Mouse (Mus musculus) adrenal gland (tissue): ENCODE measurements around the gene 3110009E18Rik.

Source experiments
- intact Hi-C: fragments of 180-260 bp; cut with DNase I; formaldehyde crosslinking; loops from one replicate; pipeline ENCODE4 v1.15.1; 2025

3110009E18Rik gene

DNA sequence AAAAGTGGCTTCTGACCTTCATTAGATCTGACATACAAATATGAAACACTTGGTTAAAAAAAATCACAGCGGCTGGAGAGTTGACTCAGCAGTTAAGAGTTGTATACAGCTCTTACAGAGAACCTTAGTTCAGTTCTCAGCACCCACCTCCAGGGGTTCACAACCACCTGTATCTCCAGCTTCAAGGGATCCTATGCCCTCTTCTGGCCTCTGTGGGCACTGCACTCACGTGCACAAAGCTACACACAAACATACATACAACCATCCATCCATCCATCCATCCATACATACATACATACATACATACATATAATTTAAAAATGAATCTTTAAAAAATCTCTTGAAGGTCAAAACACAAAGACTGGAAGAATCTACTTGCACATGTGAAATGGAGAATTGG lies 69.3 kb downstream of the 3110009E18Rik start:
- intact Hi-C loops, result loop anchor here (10.0 kb wide), 2 partner anchors 145 to 355 kb away; no protein-coding TSS in a partner anchor

DNA sequence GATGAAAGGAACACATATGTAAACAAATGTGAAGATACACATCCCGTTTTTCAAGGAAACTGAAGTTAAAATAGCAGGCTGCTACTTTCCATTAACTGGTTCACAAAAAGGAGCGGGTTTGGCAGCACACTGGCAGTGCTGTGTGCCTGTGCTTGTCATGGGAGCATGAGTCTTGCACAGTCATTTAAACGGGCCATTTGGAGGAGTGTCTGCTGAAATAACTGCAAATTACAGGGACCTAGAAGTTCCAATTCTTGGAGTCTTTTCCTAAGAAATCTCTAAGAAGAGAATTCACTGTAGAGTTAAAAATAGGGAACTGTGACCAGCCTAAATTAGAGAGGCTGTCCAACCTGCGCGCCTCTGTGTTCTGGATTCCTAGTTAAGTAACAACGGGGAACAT lies 70.0 kb downstream of the 3110009E18Rik start:
- intact Hi-C loops, result loop anchor here (10.0 kb wide), 2 partner anchors 144 to 354 kb away; no protein-coding TSS in a partner anchor

GRCm38 (mm10) chr1:120192321-120192720 lies 71.3 kb downstream of the 3110009E18Rik start:
- intact Hi-C loops, result loop anchor here (10.0 kb wide), 2 partner anchors 142 to 352 kb away; no protein-coding TSS in a partner anchor

DNA sequence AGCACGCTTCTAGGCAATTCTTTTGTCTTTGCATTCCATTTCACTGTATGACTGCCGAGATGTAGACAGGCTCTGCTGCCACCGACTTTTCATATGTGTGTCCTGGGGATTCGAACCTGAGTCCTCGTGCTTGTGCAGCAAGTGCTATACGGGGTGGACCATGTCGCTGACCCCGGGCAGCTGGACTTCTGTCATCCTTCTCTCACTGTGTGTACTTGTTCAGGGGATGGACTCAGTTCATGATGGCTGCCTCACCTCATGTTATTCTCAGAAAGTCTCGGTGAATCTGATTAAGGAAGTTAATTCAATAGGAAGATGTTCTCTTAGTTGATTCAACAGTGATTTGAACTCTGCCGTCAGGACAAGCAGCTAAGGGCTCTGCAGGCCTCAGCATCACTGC lies 72.6 kb downstream of the 3110009E18Rik start:
- intact Hi-C loops, result loop anchor here (10.0 kb wide), 2 partner anchors 141 to 351 kb away; no protein-coding TSS in a partner anchor

DNA sequence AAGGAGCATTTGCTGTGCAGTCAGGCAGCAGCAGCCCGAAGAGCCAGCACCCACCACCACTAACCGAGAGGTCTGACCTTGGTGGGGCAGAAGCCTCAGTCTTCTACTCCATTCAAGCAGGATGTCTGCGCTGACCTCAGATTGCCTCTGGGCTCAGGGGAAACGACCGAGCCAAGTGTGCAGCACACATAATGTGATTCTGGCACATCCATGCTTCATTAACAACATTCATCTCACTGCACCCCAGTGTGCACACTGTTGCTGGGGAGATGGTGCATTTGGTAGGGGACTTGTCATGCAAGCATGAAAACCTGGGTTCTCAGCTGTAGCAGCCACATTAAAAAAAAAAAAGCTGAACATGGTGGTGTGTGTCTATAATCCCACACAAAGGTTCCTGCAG lies 75.0 kb downstream of the 3110009E18Rik start:
- intact Hi-C loops, result loop anchor here (5.0 to 10.0 kb wide), 3 partner anchors 139 to 349 kb away; no protein-coding TSS in a partner anchor

DNA sequence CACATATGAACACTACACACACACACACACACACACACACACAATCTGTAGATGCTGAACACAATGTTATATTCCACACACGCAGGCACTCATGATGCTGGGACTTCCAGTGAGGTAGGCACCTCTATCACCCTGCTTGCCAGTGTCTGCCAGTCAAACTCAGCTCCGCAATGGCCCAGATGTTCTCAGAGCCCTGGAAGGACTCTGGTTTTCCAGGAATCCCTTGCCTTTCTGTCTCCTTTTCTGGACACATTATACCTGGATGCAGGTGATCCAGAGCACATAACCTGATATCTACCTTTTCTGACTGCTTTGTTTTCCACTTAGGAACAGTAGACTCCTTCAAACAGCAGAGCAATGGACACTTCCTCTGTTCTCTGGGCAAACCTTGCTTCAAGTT lies 75.7 kb downstream of the 3110009E18Rik start:
- intact Hi-C loops, result loop anchor here (5.0 to 10.0 kb wide), 3 partner anchors 138 to 348 kb away; no protein-coding TSS in a partner anchor

GRCm38 (mm10) chr1:120197189-120197588 lies 76.2 kb downstream of the 3110009E18Rik start:
- intact Hi-C loops, result loop anchor here (5.0 to 10.0 kb wide), 3 partner anchors 138 to 348 kb away; no protein-coding TSS in a partner anchor

DNA sequence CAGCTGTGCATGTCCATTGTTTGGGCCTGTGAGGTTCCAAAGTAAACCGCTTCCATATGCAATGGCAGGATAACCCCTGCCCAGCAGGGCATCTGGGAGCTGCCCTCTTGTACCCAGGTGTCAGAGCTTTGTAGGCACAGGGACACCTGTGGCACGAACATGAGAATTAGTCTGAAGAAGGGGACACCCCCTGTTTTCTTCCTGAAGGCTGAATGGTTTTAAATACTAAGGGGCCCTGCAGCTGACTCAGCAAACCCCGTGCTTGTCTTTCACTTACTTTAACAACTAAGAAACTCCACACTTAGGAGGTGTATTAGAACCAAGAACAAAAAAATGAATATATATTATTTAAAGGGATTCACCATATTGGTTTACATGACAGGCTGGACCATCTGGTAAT lies 77.2 kb downstream of the 3110009E18Rik start:
- intact Hi-C loops, result loop anchor here (5.0 to 10.0 kb wide), 3 partner anchors 137 to 347 kb away; no protein-coding TSS in a partner anchor

GRCm38 (mm10) chr1:120198942-120199341 lies 78.0 kb downstream of the 3110009E18Rik start:
- intact Hi-C loops, result loop anchor here (5.0 to 10.0 kb wide), 3 partner anchors 136 to 346 kb away; no protein-coding TSS in a partner anchor

DNA sequence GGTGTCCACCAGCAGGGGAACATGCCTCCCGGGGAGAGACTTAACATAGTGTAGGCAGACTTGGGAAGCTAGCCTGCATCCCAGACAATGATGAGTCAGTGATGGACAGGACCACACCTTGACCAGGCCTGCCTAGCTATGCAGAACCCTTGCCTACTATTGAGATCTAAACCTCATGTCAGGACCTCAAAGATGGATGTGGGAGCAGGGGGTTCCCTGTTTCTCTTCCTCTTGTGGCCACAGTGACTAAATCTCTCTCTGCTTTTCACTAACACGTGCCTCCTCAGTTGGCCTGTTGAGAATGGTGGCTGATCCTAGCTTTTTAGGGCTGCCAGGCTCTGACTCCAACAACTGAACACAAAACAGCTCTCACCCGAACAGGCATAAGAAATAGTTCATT lies 81.6 kb downstream of the 3110009E18Rik start:
- intact Hi-C loops, result no loop called here

GRCm38 (mm10) chr1:120203836-120204235 lies 82.8 kb downstream of the 3110009E18Rik start:
- intact Hi-C loops, result no loop called here

DNA sequence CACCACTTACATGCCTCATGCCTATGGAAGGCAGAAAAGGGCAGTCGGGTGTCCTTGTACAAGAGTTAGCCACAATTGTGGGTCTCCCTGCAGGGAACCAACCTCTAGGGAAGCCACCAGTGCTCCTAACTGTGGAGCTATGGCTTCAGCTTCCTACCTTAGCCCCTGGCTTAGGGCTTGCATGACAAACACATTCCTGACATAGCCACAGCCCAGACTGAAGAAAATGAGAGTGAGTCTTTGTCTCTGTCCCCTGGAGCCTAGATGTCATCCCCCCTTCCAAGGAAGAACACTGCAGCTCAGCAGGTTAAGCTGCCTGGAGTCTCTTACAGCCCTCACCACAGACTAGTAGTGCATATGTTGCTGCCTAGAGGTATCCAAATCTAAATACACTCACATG lies 83.8 kb downstream of the 3110009E18Rik start:
- intact Hi-C loops, result no loop called here

DNA sequence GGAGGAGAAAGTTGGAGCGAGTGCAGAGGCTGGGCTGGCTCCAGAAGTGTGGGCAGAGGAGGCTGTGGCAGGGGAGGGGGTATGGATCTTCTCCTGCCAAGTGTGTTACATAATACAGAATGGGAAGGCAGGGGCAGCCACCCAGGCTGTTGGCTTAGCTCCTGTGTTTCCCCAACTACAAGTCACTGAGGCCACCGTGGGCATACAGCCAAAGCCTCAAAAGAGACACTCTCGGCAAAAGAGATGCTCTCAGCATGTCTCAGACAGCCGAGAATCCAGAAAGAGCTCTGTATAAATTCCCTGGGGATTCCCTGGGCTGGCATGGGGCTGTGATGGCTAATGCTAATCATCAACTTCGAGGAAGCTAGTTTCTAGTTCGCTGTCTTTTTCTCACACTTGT lies 86.6 kb downstream of the 3110009E18Rik start:
- intact Hi-C loops, result no loop called here

GRCm38 (mm10) chr1:120208502-120209230 lies 87.7 kb downstream of the 3110009E18Rik start:
- intact Hi-C loops, result no loop called here

DNA sequence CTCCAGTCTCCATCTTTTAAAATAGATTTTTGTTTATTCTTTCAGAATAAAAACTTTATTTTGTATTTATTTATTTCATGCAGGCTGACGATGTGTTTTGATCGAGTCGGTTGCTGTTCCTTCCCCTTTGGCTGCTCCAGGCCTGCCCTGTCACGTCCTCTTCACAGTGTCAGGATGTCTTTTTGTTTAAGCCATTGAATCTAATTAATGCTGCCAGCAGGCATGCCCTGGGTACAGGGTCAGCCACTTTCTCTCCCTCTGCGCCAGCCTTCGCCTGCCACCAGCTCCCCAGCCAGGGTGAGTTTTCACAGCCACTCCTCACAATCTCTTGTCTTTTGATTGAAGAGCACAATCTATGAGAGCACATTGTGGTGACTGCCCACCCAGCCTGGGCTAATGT lies 99.9 kb downstream of the 3110009E18Rik start:
- intact Hi-C loops, result no loop called here

- intact Hi-C loops, result no loop called here
Observed at GRCm38 (mm10) chr1:120221285-120221684, 100.3 kb downstream of the 3110009E18Rik start.

GRCm38 (mm10) chr1:120223613-120224012 lies 102.6 kb downstream of the 3110009E18Rik start:
- intact Hi-C loops, result no loop called here

- intact Hi-C loops, result no loop called here
Observed at GRCm38 (mm10) chr1:120229723-120230471, 108.9 kb downstream of the 3110009E18Rik start.

GRCm38 (mm10) chr1:120231334-120231733 lies 110.3 kb downstream of the 3110009E18Rik start:
- intact Hi-C loops, result no loop called here

- intact Hi-C loops, result no loop called here
Observed at GRCm38 (mm10) chr1:120232170-120232569, 111.2 kb downstream of the 3110009E18Rik start.

DNA sequence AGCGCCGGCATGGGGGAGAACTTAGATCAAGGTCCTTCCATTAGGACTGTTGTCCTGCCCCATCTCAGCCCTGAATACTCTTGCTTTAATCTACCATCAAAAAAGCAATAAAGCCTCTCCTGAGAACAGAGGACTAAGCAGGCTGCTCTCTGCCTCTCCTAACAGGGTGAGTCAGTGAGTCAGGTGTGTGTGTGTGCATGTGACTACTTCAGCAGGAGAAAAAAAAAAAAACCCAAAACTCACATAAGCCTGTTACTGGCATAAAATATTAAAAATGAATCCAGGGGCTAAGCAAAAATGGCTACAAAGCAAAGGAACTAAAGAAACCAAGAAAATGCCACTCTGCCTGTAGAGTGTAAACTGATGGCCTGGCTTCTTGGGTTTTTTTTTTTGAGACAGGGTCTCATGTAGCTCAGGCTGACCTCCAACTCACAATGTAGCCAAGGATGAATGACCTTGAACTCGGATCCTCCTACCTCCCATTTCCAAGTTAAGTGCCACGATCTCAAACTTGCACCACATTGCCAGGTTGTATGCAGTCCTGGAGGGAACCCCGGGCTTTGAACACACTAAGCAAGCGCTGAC lies 114.7 kb downstream of the 3110009E18Rik start:
- intact Hi-C loops, result no loop called here
